Mouse (Mus musculus): ENCODE results near the gene Tas1r2. TPM values are rescaled to one million over a fixed set of nuclear protein-coding genes. Genes with fewer than 3 reads are reported as not detected.
A peak's percentile ranks its signal among the peaks of the same experiment; 100 is the strongest.

The Tas1r2 gene
- polyA plus RNA-seq, 1 experiment from 2014 or later, result not detected

GRCm38 (mm10) chr4:139619765-139620164 is 33.6 kb upstream of the Tas1r2 start:
- H3K36me3 ChIP-seq (ENCODE audit: insufficient read depth, low read length), result peaks cover 3% of the 10 kb centered on the region; the same call in 1 of the 2 replicates
- no peak overlapping the region for H3K4me3 ChIP-seq (ENCODE audit: low read length)
- H3K4me1 ChIP-seq (ENCODE audit: insufficient read depth, low read length), result peaks cover 30% of the 10 kb centered on the region
- 78% methylated on average over 6 of the region's 6 CpGs for WGBS
- no peak overlapping the region for H3K9ac ChIP-seq (replicated peaks; ENCODE audit: low read length)
- no peak overlapping the region for H3K4me2 ChIP-seq (replicated peaks; ENCODE audit: low read depth, low read length)
- no peak overlapping the region for H3K27ac ChIP-seq (ENCODE audit: low read length)
- ATAC-seq (ENCODE audit: low FRiP score, low TSS enrichment), result no peak
- no peaks in the 10 kb centered on the region for H3K9me3 ChIP-seq (ENCODE audit: low read length)
- no peaks in the 10 kb centered on the region for H3K27me3 ChIP-seq (ENCODE audit: insufficient read depth, low read length)

GRCm38 (mm10) chr4:139622373-139623282 is 30.7 kb upstream of the Tas1r2 start, which contains the start of gene Aldh4a1:
TSS of gene Aldh4a1 (plus strand) at chr4:139622866.
- WGBS, result 0% methylated on average over 36 of the region's 38 CpGs
- peak; percentile 99 for ATAC-seq (ENCODE audit: low FRiP score, low TSS enrichment)
- no peaks in the 10 kb centered on the region for H3K27me3 ChIP-seq (ENCODE audit: insufficient read depth, low read length)
- peaks cover 19% of the 10 kb centered on the region for H3K4me1 ChIP-seq (ENCODE audit: insufficient read depth, low read length)
- H3K9ac ChIP-seq (replicated peaks; ENCODE audit: low read length), result peak within 1 kb of the TSS; percentile 73
- H3K36me3 ChIP-seq (ENCODE audit: insufficient read depth, low read length), result no peaks in the 10 kb centered on the region
- peak within 1 kb of the TSS; percentile 85 for H3K4me2 ChIP-seq (replicated peaks; ENCODE audit: low read depth, low read length)
- H3K4me3 ChIP-seq (ENCODE audit: low read length), result peak within 1 kb of the TSS; percentile 75
- peak within 1 kb of the TSS; percentile 90 for H3K27ac ChIP-seq (ENCODE audit: low read length)
- H3K9me3 ChIP-seq (ENCODE audit: low read length), result no peaks in the 10 kb centered on the region

GRCm38 (mm10) chr4:139623434-139624115 is 29.8 kb upstream of the Tas1r2 start:
- no peak for ATAC-seq (ENCODE audit: low FRiP score, low TSS enrichment)
- 11% methylated on average over 21 of the region's 21 CpGs for WGBS
- Histone ChIP-seq H3K9me3 (ENCODE audit: low read length) (no peaks in the 10 kb centered on the region), H3K27ac (ENCODE audit: low read length) (peak overlapping the region; percentile 90), H3K4me1 (ENCODE audit: insufficient read depth, low read length) (peaks cover 19% of the 10 kb centered on the region), H3K36me3 (ENCODE audit: insufficient read depth, low read length) (0 out of 2 replicates have a peak, but pooled peaks cover 4% of the 10 kb centered on the region), H3K9ac (replicated peaks; ENCODE audit: low read length) (peak overlapping the region; percentile 73), H3K4me3 (ENCODE audit: low read length) (peak overlapping the region; percentile 75), H3K4me2 (replicated peaks; ENCODE audit: low read depth, low read length) (peak overlapping the region; percentile 85), H3K27me3 (ENCODE audit: insufficient read depth, low read length) (no peaks in the 10 kb centered on the region)

- peak overlapping the region; percentile 75 for H3K4me3 ChIP-seq (ENCODE audit: low read length)
- peak overlapping the region; percentile 85 for H3K4me2 ChIP-seq (replicated peaks; ENCODE audit: low read depth, low read length)
- WGBS, result 27% methylated on average over 5 of the region's 5 CpGs
- peaks cover 19% of the 10 kb centered on the region for H3K4me1 ChIP-seq (ENCODE audit: insufficient read depth, low read length)
- peak; percentile 44 for ATAC-seq (ENCODE audit: low FRiP score, low TSS enrichment)
- H3K27me3 ChIP-seq (ENCODE audit: insufficient read depth, low read length), result no peaks in the 10 kb centered on the region
- H3K36me3 ChIP-seq (ENCODE audit: insufficient read depth, low read length), result 0 out of 2 replicates have a peak, but pooled peaks cover 4% of the 10 kb centered on the region
- peak overlapping the region; percentile 73 for H3K9ac ChIP-seq (replicated peaks; ENCODE audit: low read length)
- H3K9me3 ChIP-seq (ENCODE audit: low read length), result no peaks in the 10 kb centered on the region
- H3K27ac ChIP-seq (ENCODE audit: low read length), result peak overlapping the region; percentile 90
Measured at GRCm38 (mm10) chr4:139624116-139624489, 29.2 kb upstream of the Tas1r2 start.

GRCm38 (mm10) chr4:139624706-139625105 is 28.6 kb upstream of the Tas1r2 start:
- Histone ChIP-seq H3K9me3 (ENCODE audit: low read length) (no peaks in the 10 kb centered on the region), H3K4me3 (ENCODE audit: low read length) (peak overlapping the region; percentile 75), H3K4me2 (replicated peaks; ENCODE audit: low read depth, low read length) (peak overlapping the region; percentile 85), H3K27me3 (ENCODE audit: insufficient read depth, low read length) (no peaks in the 10 kb centered on the region), H3K27ac (ENCODE audit: low read length) (peak overlapping the region; percentile 90; the same call in 1 of the 2 replicates), H3K9ac (replicated peaks; ENCODE audit: low read length) (peak overlapping the region; percentile 0), H3K36me3 (ENCODE audit: insufficient read depth, low read length) (0 out of 2 replicates have a peak, but pooled peaks cover 4% of the 10 kb centered on the region), H3K4me1 (ENCODE audit: insufficient read depth, low read length) (peaks cover 19% of the 10 kb centered on the region)
- ATAC-seq (ENCODE audit: low FRiP score, low TSS enrichment), result no peak
- WGBS, result 45% methylated on average over 10 of the region's 10 CpGs

GRCm38 (mm10) chr4:139627361-139627760 is 26.0 kb upstream of the Tas1r2 start:
- peaks cover 32% of the 10 kb centered on the region for H3K4me1 ChIP-seq (ENCODE audit: insufficient read depth, low read length)
- ATAC-seq (ENCODE audit: low FRiP score, low TSS enrichment), result no peak
- H3K27ac ChIP-seq (ENCODE audit: low read length), result no peak overlapping the region
- no peak overlapping the region for H3K4me2 ChIP-seq (replicated peaks; ENCODE audit: low read depth, low read length)
- H3K4me3 ChIP-seq (ENCODE audit: low read length), result no peak overlapping the region
- H3K9me3 ChIP-seq (ENCODE audit: low read length), result no peaks in the 10 kb centered on the region
- 0 out of 2 replicates have a peak, but pooled peaks cover 4% of the 10 kb centered on the region for H3K36me3 ChIP-seq (ENCODE audit: insufficient read depth, low read length)
- 94% methylated on average over 11 of the region's 11 CpGs for WGBS
- no peaks in the 10 kb centered on the region for H3K27me3 ChIP-seq (ENCODE audit: insufficient read depth, low read length)
- H3K9ac ChIP-seq (replicated peaks; ENCODE audit: low read length), result no peak overlapping the region

GRCm38 (mm10) chr4:139630171-139630570 is 23.2 kb upstream of the Tas1r2 start:
- Histone ChIP-seq H3K4me2 (replicated peaks; ENCODE audit: low read depth, low read length) (no peak overlapping the region), H3K9me3 (ENCODE audit: low read length) (no peaks in the 10 kb centered on the region), H3K36me3 (ENCODE audit: insufficient read depth, low read length) (0 out of 2 replicates have a peak, but pooled peaks cover 4% of the 10 kb centered on the region), H3K4me3 (ENCODE audit: low read length) (no peak overlapping the region), H3K27ac (ENCODE audit: low read length) (no peak overlapping the region), H3K9ac (replicated peaks; ENCODE audit: low read length) (no peak overlapping the region), H3K27me3 (ENCODE audit: insufficient read depth, low read length) (no peaks in the 10 kb centered on the region), H3K4me1 (ENCODE audit: insufficient read depth, low read length) (peaks cover 13% of the 10 kb centered on the region; the same call in 1 of the 2 replicates)
- no peak for ATAC-seq (ENCODE audit: low FRiP score, low TSS enrichment)
- 70% methylated on average over 10 of the region's 10 CpGs for WGBS

- H3K4me1 ChIP-seq (ENCODE audit: insufficient read depth, low read length), result peaks cover 13% of the 10 kb centered on the region; the same call in 1 of the 2 replicates
- no peak overlapping the region for H3K9ac ChIP-seq (replicated peaks; ENCODE audit: low read length)
- H3K27ac ChIP-seq (ENCODE audit: low read length), result no peak overlapping the region
- H3K9me3 ChIP-seq (ENCODE audit: low read length), result no peaks in the 10 kb centered on the region
- WGBS, result 59% methylated on average over 5 of the region's 5 CpGs
- no peaks in the 10 kb centered on the region for H3K27me3 ChIP-seq (ENCODE audit: insufficient read depth, low read length)
- peaks cover 4% of the 10 kb centered on the region; the same call in 1 of the 2 replicates for H3K36me3 ChIP-seq (ENCODE audit: insufficient read depth, low read length)
- no peak overlapping the region for H3K4me3 ChIP-seq (ENCODE audit: low read length)
- ATAC-seq (ENCODE audit: low FRiP score, low TSS enrichment), result no peak
- no peak overlapping the region for H3K4me2 ChIP-seq (replicated peaks; ENCODE audit: low read depth, low read length)
Measured at GRCm38 (mm10) chr4:139631141-139631540, 22.2 kb upstream of the Tas1r2 start.

- Histone ChIP-seq H3K9ac (replicated peaks; ENCODE audit: low read length) (no peak overlapping the region), H3K27me3 (ENCODE audit: insufficient read depth, low read length) (no peaks in the 10 kb centered on the region), H3K4me3 (ENCODE audit: low read length) (no peak overlapping the region), H3K27ac (ENCODE audit: low read length) (no peak overlapping the region), H3K4me1 (ENCODE audit: insufficient read depth, low read length) (peaks cover 13% of the 10 kb centered on the region; the same call in 1 of the 2 replicates), H3K4me2 (replicated peaks; ENCODE audit: low read depth, low read length) (no peak overlapping the region), H3K36me3 (ENCODE audit: insufficient read depth, low read length) (peaks cover 4% of the 10 kb centered on the region; the same call in 1 of the 2 replicates), H3K9me3 (ENCODE audit: low read length) (no peaks in the 10 kb centered on the region)
- ATAC-seq (ENCODE audit: low FRiP score, low TSS enrichment), result no peak
- WGBS, result 84% methylated on average over 7 of the region's 7 CpGs
Measured at GRCm38 (mm10) chr4:139631569-139632253, 21.6 kb upstream of the Tas1r2 start.

Measured in kidney, embryonic 16.5 days (tissue).